Mouse (Mus musculus) hindbrain, embryonic 12.5 days (tissue): ENCODE measurements around the gene Wdr48. TPM values are rescaled to one million over a fixed set of nuclear protein-coding genes. Genes with fewer than 3 reads are reported as not detected.

Experiments
- ATAC-seq: fragments of 200-750 bp; cut with Nextera tagmentation; 2 replicates; pipeline ENCODE4 v1.8.0; 2017; ENCODE audit warnings: moderate TSS enrichment; ENCODE audit not compliant: low FRiP score
- H3K27ac ChIP-seq: fragments of 300-500 bp; sonication (generic); 2 replicates; pipeline ENCODE4 v1.5.1; 2016; ENCODE audit warnings: mild to moderate bottlenecking
- H3K27me3 ChIP-seq: fragments of 300-500 bp; sonication (generic); 2 replicates; pipeline ENCODE4 v1.6.1; 2016; ENCODE audit warnings: mild to moderate bottlenecking
- H3K36me3 ChIP-seq: fragments of 300-500 bp; sonication (generic); 2 replicates; pipeline ENCODE4 v1.6.1; 2016; ENCODE audit warnings: mild to moderate bottlenecking
- H3K4me1 ChIP-seq: fragments of 300-500 bp; sonication (generic); 2 replicates; pipeline ENCODE4 v1.6.1; 2016
- H3K4me2 ChIP-seq: fragments of 300-500 bp; sonication (generic); replicated peaks from 2 replicates; pipeline ENCODE4 v1.6.1; 2016; ENCODE audit warnings: mild to moderate bottlenecking
- H3K4me3 ChIP-seq: fragments of 300-500 bp; sonication (generic); 2 replicates; pipeline ENCODE4 v1.5.1; 2016; ENCODE audit warnings: mild to moderate bottlenecking
- H3K9ac ChIP-seq: fragments of 300-500 bp; sonication (generic); 2 replicates; pipeline ENCODE4 v1.6.1; 2016; ENCODE audit warnings: mild to moderate bottlenecking, moderate library complexity
- H3K9me3 ChIP-seq: fragments of 300-500 bp; sonication (generic); replicated peaks from 2 replicates; pipeline ENCODE4 v1.6.1; 2016; ENCODE audit warnings: mild to moderate bottlenecking
- WGBS: fragments of 180-500 bp; shearing (Covaris S2); methylation state at CpG from one replicate; pipeline ENCODE4 v1.1.7; 2016; 5-methylcytosine and 5-hydroxymethylcytosine counted together
- polyA plus RNA-seq: library from polyadenylated mRNA; unstranded; fragments of >200 nt; fragmentation: Nextera tagmentation; extraction: Ambion mirVana; gene quantifications from 2 replicates; pipeline ENCODE4 v1.2.1, GENCODE M21; 2016

The Wdr48 gene
- polyA plus RNA-seq, 1 experiment from 2014 or later, result 72.4 TPM

GRCm38 (mm10) chr9:119958835-119959234 is 64.2 kb downstream of the Wdr48 start:
- Histone ChIP-seq H3K4me1 (0 out of 2 replicates have a peak, but pooled peaks cover 6% of the 10 kb centered on the region), H3K4me3 (no peak overlapping the region), H3K27me3 (peaks cover 5% of the 10 kb centered on the region; the same call in 1 of the 2 replicates), H3K9ac (no peak overlapping the region), H3K27ac (no peak overlapping the region), H3K36me3 (no peaks in the 10 kb centered on the region), H3K9me3 (no peaks in the 10 kb centered on the region), H3K4me2 (no peak overlapping the region)
- WGBS, result 81% methylated on average over 9 of the region's 9 CpGs
- ATAC-seq, result no peak

- H3K4me2 ChIP-seq, result no peak overlapping the region
- H3K27ac ChIP-seq, result no peak overlapping the region
- no peaks in the 10 kb centered on the region for H3K9me3 ChIP-seq
- H3K4me1 ChIP-seq, result 0 out of 2 replicates have a peak, but pooled peaks cover 6% of the 10 kb centered on the region
- WGBS, result 80% methylated on average over 4 of the region's 4 CpGs
- peaks cover 5% of the 10 kb centered on the region; the same call in 1 of the 2 replicates for H3K27me3 ChIP-seq
- no peak overlapping the region for H3K9ac ChIP-seq
- ATAC-seq, result no peak
- no peak overlapping the region for H3K4me3 ChIP-seq
- no peaks in the 10 kb centered on the region for H3K36me3 ChIP-seq
Measured at GRCm38 (mm10) chr9:119962216-119962615, 67.5 kb downstream of the Wdr48 start.

GRCm38 (mm10) chr9:119962987-119963667 is 68.4 kb downstream of the Wdr48 start:
- 0 out of 2 replicates have a peak, but pooled peaks cover 6% of the 10 kb centered on the region for H3K4me1 ChIP-seq
- peak overlapping the region; percentile 34; the same call in 1 of the 2 replicates for H3K4me2 ChIP-seq
- 13% methylated on average over 21 of the region's 21 CpGs for whole genome bisulfite sequencing
- H3K27ac ChIP-seq, result no peak overlapping the region
- H3K9ac ChIP-seq, result peak overlapping the region; percentile 35; the same call in 1 of the 2 replicates
- H3K27me3 ChIP-seq, result peaks cover 5% of the 10 kb centered on the region; the same call in 1 of the 2 replicates
- H3K36me3 ChIP-seq, result no peaks in the 10 kb centered on the region
- no peaks in the 10 kb centered on the region for H3K9me3 ChIP-seq
- ATAC-seq, result peak; percentile 35; the same call in 1 of the 2 replicates
- no peak overlapping the region for H3K4me3 ChIP-seq

- H3K27me3 ChIP-seq, result peaks cover 5% of the 10 kb centered on the region; the same call in 1 of the 2 replicates
- ATAC-seq, result no peak
- H3K9ac ChIP-seq, result no peak overlapping the region
- no peaks in the 10 kb centered on the region for H3K36me3 ChIP-seq
- no peaks in the 10 kb centered on the region for H3K9me3 ChIP-seq
- H3K4me2 ChIP-seq, result no peak overlapping the region
- H3K4me3 ChIP-seq, result no peak overlapping the region
- no peak overlapping the region for H3K27ac ChIP-seq
- H3K4me1 ChIP-seq, result 0 out of 2 replicates have a peak, but pooled peaks cover 6% of the 10 kb centered on the region
- 73% methylated on average over 3 of the region's 3 CpGs for WGBS
Measured at GRCm38 (mm10) chr9:119964206-119964605, 69.5 kb downstream of the Wdr48 start.

GRCm38 (mm10) chr9:119965186-119965585 is 70.5 kb downstream of the Wdr48 start:
- no peak for ATAC-seq
- Histone ChIP-seq H3K36me3 (no peaks in the 10 kb centered on the region), H3K9me3 (no peaks in the 10 kb centered on the region), H3K27me3 (peaks cover 5% of the 10 kb centered on the region; the same call in 1 of the 2 replicates), H3K9ac (no peak overlapping the region), H3K4me3 (no peak overlapping the region), H3K27ac (no peak overlapping the region), H3K4me2 (no peak overlapping the region), H3K4me1 (peaks cover 7% of the 10 kb centered on the region; the same call in 1 of the 2 replicates)
- 84% methylated on average over 3 of the region's 3 CpGs for WGBS

- no peak overlapping the region for H3K27ac ChIP-seq
- H3K36me3 ChIP-seq, result no peaks in the 10 kb centered on the region
- ATAC-seq, result no peak
- H3K4me1 ChIP-seq, result peaks cover 12% of the 10 kb centered on the region; the same call in 1 of the 2 replicates
- no peak overlapping the region for H3K4me2 ChIP-seq
- no peaks in the 10 kb centered on the region for H3K9me3 ChIP-seq
- WGBS, result 89% methylated on average over 26 of the region's 26 CpGs
- H3K27me3 ChIP-seq, result peaks cover 5% of the 10 kb centered on the region; the same call in 1 of the 2 replicates
- H3K9ac ChIP-seq, result no peak overlapping the region
- no peak overlapping the region for H3K4me3 ChIP-seq
Measured at GRCm38 (mm10) chr9:119966221-119966910, 71.7 kb downstream of the Wdr48 start.

GRCm38 (mm10) chr9:119969811-119970210 is 75.1 kb downstream of the Wdr48 start:
- H3K9me3 ChIP-seq, result no peaks in the 10 kb centered on the region
- H3K4me2 ChIP-seq, result no peak overlapping the region
- 0 out of 2 replicates have a peak, but pooled peaks cover 2% of the 10 kb centered on the region for H3K36me3 ChIP-seq
- WGBS, result 84% methylated on average over 7 of the region's 7 CpGs
- H3K27me3 ChIP-seq, result no peaks in the 10 kb centered on the region
- H3K27ac ChIP-seq, result no peak overlapping the region
- H3K4me1 ChIP-seq, result peaks cover 6% of the 10 kb centered on the region; the same call in 1 of the 2 replicates
- no peak overlapping the region for H3K9ac ChIP-seq
- H3K4me3 ChIP-seq, result no peak overlapping the region
- ATAC-seq, result no peak

- WGBS, result 43% methylated on average over 6 of the region's 6 CpGs
Measured at GRCm38 (mm10) chr9:119970221-119970620, 75.5 kb downstream of the Wdr48 start.

GRCm38 (mm10) chr9:119970763-119971656 is 76.3 kb downstream of the Wdr48 start:
- WGBS, result 87% methylated on average over 7 of the region's 7 CpGs
- Histone ChIP-seq H3K36me3 (0 out of 2 replicates have a peak, but pooled peaks cover 2% of the 10 kb centered on the region), H3K4me3 (no peak overlapping the region), H3K9me3 (no peaks in the 10 kb centered on the region), H3K9ac (no peak overlapping the region), H3K27ac (no peak overlapping the region), H3K27me3 (no peaks in the 10 kb centered on the region), H3K4me1 (peaks cover 6% of the 10 kb centered on the region; the same call in 1 of the 2 replicates), H3K4me2 (no peak overlapping the region)
- ATAC-seq, result 0 out of 2 replicates have a peak, but pooled peaks have one; percentile 38

More at GRCm38 (mm10) chr9:119970221-119970620, 75.5 kb downstream of the Wdr48 start:
- H3K4me3 ChIP-seq, result no peak overlapping the region
- peaks cover 6% of the 10 kb centered on the region; the same call in 1 of the 2 replicates for H3K4me1 ChIP-seq
- no peaks in the 10 kb centered on the region for H3K9me3 ChIP-seq
- no peak overlapping the region for H3K27ac ChIP-seq
- 0 out of 2 replicates have a peak, but pooled peaks cover 2% of the 10 kb centered on the region for H3K36me3 ChIP-seq
- H3K9ac ChIP-seq, result no peak overlapping the region
- no peaks in the 10 kb centered on the region for H3K27me3 ChIP-seq
- no peak overlapping the region for H3K4me2 ChIP-seq
- 0 out of 2 replicates have a peak, but pooled peaks have one; percentile 32 for ATAC-seq

- Histone ChIP-seq H3K4me3 (no peak overlapping the region), H3K27ac (no peak overlapping the region), H3K27me3 (no peaks in the 10 kb centered on the region), H3K9me3 (no peaks in the 10 kb centered on the region), H3K4me1 (peaks cover 10% of the 10 kb centered on the region), H3K4me2 (no peak overlapping the region), H3K9ac (no peak overlapping the region), H3K36me3 (0 out of 2 replicates have a peak, but pooled peaks cover 2% of the 10 kb centered on the region)
- no peak for ATAC-seq
- WGBS, result 93% methylated on average over 10 of the region's 10 CpGs
Measured at GRCm38 (mm10) chr9:119972166-119972565, 77.5 kb downstream of the Wdr48 start.

GRCm38 (mm10) chr9:119972582-119972981 is 77.9 kb downstream of the Wdr48 start:
- Histone ChIP-seq H3K4me1 (peaks cover 14% of the 10 kb centered on the region), H3K4me2 (no peak overlapping the region), H3K9ac (no peak overlapping the region), H3K4me3 (no peak overlapping the region), H3K36me3 (0 out of 2 replicates have a peak, but pooled peaks cover 2% of the 10 kb centered on the region), H3K9me3 (no peaks in the 10 kb centered on the region), H3K27ac (no peak overlapping the region), H3K27me3 (no peaks in the 10 kb centered on the region)
- ATAC-seq, result no peak
- 94% methylated on average over 12 of the region's 12 CpGs for WGBS
